Mouse (Mus musculus): Measurements from ENCODE around the gene Kdm2a.

Kdm2a gene

DNA sequence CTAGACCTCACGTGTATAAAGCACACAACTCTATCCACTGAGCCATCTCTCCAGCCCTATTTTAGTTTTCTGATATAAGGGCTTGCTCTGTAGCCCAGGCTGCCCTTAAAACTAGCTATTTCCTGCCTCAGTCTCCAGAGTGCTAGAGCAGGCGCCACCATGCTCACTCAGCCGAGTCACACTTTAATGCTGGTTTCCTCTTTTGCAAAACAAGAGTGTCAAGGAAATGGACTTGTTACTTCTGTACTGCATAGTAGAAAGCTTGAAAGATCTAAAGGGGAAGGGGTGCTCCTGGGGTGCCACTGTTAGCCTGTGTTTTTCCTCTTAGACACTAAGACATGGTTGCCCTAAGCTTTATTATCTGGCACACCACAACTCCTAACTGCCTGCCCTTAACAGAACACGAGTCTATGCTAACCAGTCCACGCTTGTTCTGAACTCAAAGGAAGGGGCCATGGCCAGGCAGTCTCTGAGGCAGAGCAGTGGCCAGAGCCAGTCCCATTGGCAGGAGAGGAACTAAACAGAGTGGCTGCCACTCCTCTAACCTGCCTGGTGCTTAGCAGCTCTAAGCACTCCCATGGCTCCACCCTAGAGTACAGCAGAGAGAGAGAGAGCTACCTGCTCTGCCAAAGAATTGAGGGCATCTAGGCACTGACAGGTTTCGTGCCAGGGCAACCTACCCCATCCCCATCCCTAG lies 98.4 kb downstream of the Kdm2a start:
- DNase-seq (ENCODE audit: low spot score): no peak

- no peak for DNase-seq (ENCODE audit: low spot score)
Measured at GRCm38 (mm10) chr19:4299126-4299525, 99.0 kb downstream of the Kdm2a start.

DNA sequence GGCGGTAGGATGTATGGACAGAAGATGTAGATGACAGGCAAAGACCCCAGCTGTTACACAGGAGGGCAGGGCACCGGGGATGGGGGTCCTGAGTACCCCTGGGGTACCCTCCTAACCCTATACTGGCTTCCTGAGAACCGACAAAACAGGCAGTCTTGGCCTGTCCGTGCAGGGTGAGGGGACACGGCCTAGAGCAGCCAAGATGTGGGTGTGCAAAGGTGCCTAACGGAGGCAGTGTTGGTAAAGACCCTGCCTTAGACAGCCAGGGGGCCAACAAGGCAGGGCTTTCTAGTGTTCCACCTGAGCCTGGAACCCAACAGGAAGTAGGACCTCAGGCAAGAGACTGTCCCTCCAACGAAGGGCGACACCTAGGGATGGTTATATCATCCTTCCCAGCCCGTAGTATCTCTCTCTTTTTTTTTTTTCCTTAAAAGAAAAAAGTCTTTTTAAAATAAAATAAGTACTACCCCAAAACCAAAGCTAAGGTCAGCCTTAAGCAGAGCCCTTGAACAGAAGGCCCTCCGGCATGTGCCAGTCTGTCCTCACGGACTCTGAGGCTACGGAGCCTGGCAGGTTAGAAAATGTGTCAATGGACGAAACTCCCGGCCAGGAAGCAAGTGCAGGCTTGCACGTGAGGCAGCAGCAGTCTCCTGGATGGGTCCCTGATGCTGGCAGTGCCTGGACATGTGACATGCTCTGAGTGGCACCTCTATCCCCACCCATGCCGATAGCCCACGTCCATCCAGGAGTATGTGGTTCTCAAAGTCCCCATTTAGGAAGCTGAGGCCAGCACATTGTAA lies 99.6 kb downstream of the Kdm2a start:
- no peak for DNase-seq (ENCODE audit: low spot score)

GRCm38 (mm10) chr19:4297851-4298250 lies 100.2 kb downstream of the Kdm2a start:
- no peak for DNase-seq (ENCODE audit: low spot score)

DNA sequence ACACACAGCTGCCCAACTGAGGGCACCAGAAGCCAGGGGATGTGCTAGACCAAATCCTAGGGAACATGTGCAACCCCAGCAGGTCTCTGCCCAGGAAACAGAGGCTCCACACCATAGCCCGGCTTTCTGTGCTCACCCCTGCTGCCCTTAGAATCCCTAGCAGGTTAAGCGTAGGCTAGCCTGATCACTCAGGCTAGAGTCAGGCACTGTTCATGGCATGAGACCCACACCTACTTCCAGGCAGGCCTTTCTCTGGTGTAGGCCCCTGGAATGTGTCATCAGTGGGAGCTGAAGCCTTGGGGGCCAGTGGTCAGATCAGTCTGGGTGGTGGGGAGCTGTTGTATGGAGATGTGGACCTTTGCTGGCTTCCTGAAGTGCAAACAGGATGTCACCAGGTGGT lies 101.5 kb downstream of the Kdm2a start:
- no peak for DNase-seq (ENCODE audit: low spot score)

DNA sequence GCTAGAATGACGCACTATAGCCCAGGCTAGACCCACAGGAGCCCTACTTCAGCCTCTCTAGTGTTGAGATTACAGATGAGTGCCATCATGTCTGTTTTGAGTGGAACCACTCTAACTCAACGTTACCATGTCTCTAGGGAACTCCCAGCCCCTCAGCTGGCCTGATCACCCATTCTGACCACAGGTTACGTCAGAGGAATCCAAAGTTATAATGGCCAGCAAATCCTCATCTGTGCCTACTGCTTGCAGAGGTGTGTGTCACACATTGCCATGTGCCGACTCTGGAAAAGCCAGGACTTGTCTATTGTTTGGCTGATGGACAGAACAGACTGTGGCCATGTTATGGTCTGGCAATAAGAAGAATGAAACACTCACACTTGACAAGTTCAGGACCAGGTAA lies 102.7 kb downstream of the Kdm2a start:
- no peak for DNase-seq (ENCODE audit: low spot score)

DNA sequence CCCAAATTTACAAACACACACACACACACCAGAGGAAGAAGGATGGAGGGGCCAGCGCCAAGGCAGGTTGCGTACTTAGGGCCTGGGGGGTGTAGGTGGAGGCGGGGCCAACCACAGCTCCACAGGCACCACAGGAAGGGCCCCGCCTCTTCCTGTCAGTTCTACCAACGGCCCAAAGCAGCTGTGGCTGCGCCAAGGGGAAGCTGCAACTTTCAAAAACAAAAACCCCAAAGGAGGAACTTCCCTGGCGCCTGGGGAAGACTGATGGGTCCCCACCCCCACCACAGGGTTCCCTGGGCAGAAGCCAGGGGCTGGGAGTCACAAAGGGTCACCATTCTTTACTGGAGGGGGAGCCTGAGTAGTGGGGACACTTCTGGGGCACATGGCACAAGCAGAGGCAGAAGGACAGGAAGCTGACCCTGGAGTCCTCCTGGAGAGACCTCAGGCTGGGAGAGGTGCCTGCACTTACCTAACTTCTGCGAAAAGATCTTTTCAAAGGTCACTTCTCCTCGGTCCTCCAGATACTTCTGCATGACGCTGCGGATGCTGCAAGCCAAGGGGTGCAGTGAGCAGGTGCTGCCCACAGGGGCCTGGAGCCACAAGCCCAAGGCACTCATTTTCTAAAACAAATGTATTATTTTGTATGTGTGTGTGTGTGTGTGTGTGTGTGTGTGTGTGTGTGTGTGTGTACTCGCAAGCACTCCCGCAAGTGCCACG lies 103.5 kb downstream of the Kdm2a start:
- DNase-seq (ENCODE audit: low spot score): no peak

- DNase-seq (ENCODE audit: low spot score): no peak
Measured at GRCm38 (mm10) chr19:4291161-4291560, 106.9 kb downstream of the Kdm2a start.

DNA sequence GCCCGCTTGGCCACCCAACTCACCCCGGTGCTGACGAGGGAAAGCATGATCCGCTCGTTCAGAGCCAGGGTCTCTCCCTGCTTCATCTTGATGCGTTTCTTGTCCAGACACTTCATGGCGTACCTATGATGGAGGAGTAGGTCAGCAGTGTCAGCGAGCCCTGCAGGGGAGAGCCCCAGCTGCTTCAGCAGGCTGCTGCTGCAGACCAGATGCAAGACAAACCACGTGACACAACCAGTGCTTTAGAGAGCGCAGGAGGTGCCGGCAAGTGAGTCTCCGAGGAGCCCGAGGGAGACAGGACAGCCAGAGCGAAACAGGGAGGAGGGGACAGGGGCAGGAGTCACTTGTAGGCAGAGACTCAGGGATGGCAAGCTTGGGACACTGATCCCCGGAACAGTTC lies 107.3 kb downstream of the Kdm2a start:
- DNase-seq (ENCODE audit: low spot score): no peak

DNA sequence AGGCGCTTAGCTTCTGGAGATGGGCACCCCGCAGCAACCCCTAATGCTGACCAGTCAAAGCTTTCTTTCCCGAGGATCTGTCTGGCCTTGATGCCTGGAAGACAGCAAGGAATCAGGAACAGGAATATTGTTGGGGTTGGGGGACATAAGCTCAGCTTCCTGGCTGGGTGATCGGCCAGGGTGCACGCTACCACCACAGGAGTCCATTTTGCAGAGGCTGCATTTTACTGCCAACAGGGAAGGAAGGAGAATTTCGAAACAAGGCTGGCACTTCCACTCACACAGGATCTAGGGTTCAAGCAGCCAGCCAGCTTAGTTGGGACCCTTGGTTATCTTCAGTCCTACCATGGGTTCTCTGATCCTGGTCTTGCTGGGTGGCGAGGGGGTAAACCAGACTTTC lies 114.4 kb downstream of the Kdm2a start:
- no peak for DNase-seq (ENCODE audit: low spot score)

GRCm38 (mm10) chr19:4282898-4283553 lies 115.1 kb downstream of the Kdm2a start, which contains the start of gene Ankrd13d:
TSS of gene Ankrd13d (minus strand) at chr19:4283137.
- peak; percentile 88 for DNase-seq (ENCODE audit: low spot score)

DNA sequence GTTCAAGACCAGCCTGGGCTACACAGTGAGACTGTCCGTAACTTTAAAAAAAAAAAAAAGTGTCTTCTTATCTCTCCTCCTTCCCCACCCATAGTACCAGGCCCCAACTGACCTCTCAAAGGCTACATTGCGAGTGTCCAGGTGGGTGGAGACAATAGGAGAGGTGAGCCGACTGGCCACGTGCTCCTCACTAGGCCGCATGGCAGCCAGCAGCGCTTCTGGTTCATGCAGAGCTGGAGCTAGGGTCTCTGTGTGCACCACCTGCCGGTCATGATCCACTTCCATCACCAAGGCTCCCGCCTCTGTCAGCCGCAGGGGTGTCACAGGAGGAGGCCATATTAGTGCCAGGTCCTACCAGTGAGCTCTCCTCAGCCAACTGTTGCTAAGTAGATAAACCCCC lies 117.7 kb downstream of the Kdm2a start:
- DNase-seq (ENCODE audit: low spot score): no peak

- no peak for DNase-seq (ENCODE audit: low spot score)
Measured at GRCm38 (mm10) chr19:4279487-4279886, 118.6 kb downstream of the Kdm2a start.

DNA sequence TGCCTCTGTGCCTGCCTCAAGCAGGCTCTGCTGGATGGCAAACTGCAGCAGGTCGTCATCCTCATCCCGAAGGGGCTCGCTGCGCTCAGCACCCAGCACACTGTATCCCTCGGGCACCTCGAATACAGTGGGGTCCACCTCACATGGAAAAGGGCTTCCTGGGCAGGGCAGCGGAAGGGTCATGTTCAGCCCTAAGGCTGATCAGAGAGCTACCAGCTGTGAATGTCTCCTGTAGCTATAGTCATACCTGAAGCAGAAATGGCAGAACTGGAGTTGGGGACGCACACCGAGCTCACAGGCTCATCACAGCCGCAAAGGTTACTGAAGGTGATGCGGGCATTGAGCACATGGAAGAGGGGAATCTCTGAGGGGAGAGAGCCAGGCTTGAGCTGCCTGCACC lies 127.1 kb downstream of the Kdm2a start:
- no peak for DNase-seq (ENCODE audit: low spot score)

DNA sequence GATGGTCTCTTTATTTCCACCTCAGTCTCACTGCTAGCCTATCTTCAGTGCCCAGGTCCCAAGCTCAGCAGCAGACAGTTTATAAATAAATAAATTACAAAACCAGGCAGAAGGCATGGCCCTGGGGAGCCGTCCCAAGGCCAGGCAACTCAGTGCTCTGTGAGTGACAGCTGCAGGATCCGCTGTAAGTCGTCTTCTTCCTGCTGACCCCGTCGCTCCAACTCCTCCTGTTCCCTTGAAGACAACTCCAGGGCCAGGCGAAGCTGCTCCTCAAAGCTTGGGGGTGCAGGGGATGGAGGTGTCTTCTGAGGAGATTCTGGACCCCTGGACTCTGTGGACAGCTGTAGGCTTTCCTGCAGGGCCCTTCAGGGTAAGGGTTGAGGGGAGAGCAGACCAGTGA lies 127.9 kb downstream of the Kdm2a start:
- no peak for DNase-seq (ENCODE audit: low spot score)

- no peak for DNase-seq (ENCODE audit: low spot score)
Measured at GRCm38 (mm10) chr19:4268566-4269361, 129.3 kb downstream of the Kdm2a start, which contains the start of gene Ssh3. TSS of gene Ssh3 (minus strand) at chr19:4269180.

GRCm38 (mm10) chr19:4265956-4266355 lies 132.1 kb downstream of the Kdm2a start:
- DNase-seq (ENCODE audit: low spot score): no peak
